Mouse (Mus musculus) liver, embryonic 13.5 days (tissue): ENCODE measurements around the gene 2010003K11Rik. TPM values are rescaled to one million over a fixed set of nuclear protein-coding genes. Genes with fewer than 3 reads are reported as not detected.
A peak's percentile ranks its signal among the peaks of the same experiment; 100 is the strongest.

Experiments
- ATAC-seq: fragments of 200-750 bp; cut with Nextera tagmentation; 2 replicates; pipeline ENCODE4 v1.8.0; 2017; ENCODE audit warnings: low read depth, mild to moderate bottlenecking, moderate number of reproducible peaks, moderate library complexity
- DNase-seq: peaks from one replicate; pipeline ENCODE4 v3.0.0; 2022
- H3K27ac ChIP-seq: fragments of 300-500 bp; sonication (generic); 2 replicates; pipeline ENCODE4 v1.5.1; 2015; ENCODE audit warnings: moderate library complexity, mild to moderate bottlenecking, inconsistent platforms
- H3K27me3 ChIP-seq: fragments of 300-500 bp; sonication (generic); 2 replicates; pipeline ENCODE4 v1.6.1; 2015; ENCODE audit warnings: mild to moderate bottlenecking, inconsistent platforms
- H3K36me3 ChIP-seq: fragments of 300-500 bp; sonication (generic); 2 replicates; pipeline ENCODE4 v1.6.1; 2015; ENCODE audit warnings: mild to moderate bottlenecking, inconsistent platforms
- H3K4me1 ChIP-seq: fragments of 300-500 bp; sonication (generic); replicated peaks from 2 replicates; pipeline ENCODE4 v1.6.1; 2015; ENCODE audit warnings: inconsistent platforms
- H3K4me2 ChIP-seq: fragments of 300-500 bp; sonication (generic); 2 replicates; pipeline ENCODE4 v1.6.1; 2015; ENCODE audit warnings: inconsistent platforms, mild to moderate bottlenecking, moderate library complexity
- H3K4me3 ChIP-seq: fragments of 300-500 bp; sonication (generic); replicated peaks from 2 replicates; pipeline ENCODE4 v1.5.1; 2015; ENCODE audit warnings: mild to moderate bottlenecking, inconsistent platforms
- H3K9ac ChIP-seq: fragments of 300-500 bp; sonication (generic); 2 replicates; pipeline ENCODE4 v1.6.1; 2015; ENCODE audit warnings: mild to moderate bottlenecking, inconsistent platforms
- H3K9me3 ChIP-seq: fragments of 300-500 bp; sonication (generic); replicated peaks from 2 replicates; pipeline ENCODE4 v1.6.1; 2016; ENCODE audit warnings: inconsistent platforms
- WGBS: fragments of 180-500 bp; shearing (Covaris S2); methylation state at CpG from one replicate; pipeline ENCODE4 v1.1.7; 2015; ENCODE audit not compliant: insufficient replicate concordance; 5-methylcytosine and 5-hydroxymethylcytosine counted together
- polyA plus RNA-seq: library from polyadenylated mRNA; unstranded; fragments of >200 nt; fragmentation: Nextera tagmentation; extraction: Ambion mirVana; gene quantifications from 2 replicates; pipeline ENCODE4 v1.2.1, GENCODE M21; 2015

2010003K11Rik gene
- polyA plus RNA-seq, 1 experiment from 2014 or later, result not detected

DNA sequence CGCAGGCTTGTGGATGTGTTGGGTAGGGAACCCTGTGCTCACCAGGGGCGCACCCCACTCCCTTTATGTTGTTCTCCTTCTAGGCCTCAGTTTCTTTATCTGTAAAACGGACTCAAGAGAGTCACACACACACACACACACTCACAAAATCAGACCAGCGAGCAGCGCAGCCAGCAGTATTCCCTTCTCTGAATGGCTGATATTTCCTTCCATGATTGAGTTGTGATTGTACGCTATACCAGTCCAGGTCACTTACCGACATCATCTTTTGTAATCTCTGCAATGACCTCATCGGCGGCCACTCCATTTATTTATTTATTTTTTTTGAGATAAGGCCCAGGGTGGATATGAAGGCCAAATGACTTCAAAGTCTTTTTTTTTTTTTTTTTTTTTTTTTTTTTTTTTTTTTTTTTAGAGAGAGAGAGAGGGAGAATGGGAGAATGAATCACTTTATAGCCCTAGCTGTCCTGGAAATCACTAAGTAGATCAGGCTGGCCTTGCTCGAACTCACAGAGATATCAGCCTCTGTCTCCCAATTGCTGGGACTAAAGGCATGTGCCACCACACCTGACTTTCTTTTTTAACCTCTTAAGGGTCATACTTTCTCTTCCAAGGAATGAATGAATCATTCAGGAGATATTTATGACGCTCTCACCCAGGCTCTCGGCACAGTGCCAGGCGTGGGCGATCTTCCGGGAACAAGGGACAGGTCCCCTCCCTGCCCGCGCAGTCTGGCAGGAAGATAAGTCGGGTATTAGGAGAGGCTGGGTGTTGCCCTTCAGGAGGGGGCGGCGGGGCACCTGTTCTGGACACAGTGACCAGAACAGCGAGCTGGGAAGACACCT, 20.8 kb downstream of the 2010003K11Rik start, which contains the start of gene Syt12:
Gene Syt12 (minus strand): TSS at position 103 of the 845 bp plus-strand sequence.
- DNase-seq (no peak), ATAC-seq (no peak; the same call in 1 of the 2 replicates)
- no peaks in the 10 kb centered on the region for H3K9me3 ChIP-seq
- H3K4me1 ChIP-seq, result peaks cover 12% of the 10 kb centered on the region
- peak within 1 kb of the TSS; percentile 43 for H3K9ac ChIP-seq
- H3K36me3 ChIP-seq, result no peaks in the 10 kb centered on the region
- peak within 1 kb of the TSS; percentile 66 for H3K4me2 ChIP-seq
- H3K4me3 ChIP-seq, result peak within 1 kb of the TSS; percentile 50
- H3K27me3 ChIP-seq, result peaks cover 74% of the 10 kb centered on the region
- H3K27ac ChIP-seq, result no peak within 1 kb of the TSS
- WGBS, result 20% methylated on average over 21 of the region's 21 CpGs

DNA sequence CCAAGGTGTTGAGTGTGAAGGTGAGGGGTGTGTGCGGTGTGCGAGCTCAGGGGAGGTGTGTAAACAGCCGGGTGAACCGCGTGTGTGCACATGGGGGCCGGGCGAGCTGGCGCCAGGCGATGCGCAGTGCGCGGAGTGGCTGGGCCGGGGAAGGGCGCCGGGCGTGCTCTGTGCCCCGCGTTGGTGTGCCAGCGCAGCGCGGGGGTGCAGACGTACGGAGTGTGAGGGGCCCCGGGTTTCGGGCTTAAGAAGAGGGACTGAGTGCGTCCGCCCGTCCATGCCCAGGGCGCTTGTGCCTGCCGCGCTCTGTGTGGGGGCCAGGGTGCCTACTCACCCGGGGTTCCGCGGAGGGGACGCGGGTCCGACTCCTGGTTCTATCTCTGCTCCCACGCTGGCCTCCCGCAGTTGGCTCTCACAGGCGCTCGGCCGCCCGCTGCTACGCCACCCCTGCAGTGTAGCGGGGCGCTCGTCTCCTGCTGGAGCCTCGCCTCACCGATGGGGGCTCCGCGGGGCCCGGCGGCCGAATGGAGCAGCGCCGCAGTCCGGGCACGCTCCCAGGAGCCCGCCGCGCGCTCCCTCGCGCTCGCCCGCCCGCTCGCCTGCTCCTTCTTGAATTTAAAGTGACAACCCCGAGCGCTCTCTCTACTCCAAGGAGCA, 21.7 kb downstream of the 2010003K11Rik start:
- peak overlapping the region; percentile 43 for H3K9ac ChIP-seq
- no peak for DNase-seq

DNA sequence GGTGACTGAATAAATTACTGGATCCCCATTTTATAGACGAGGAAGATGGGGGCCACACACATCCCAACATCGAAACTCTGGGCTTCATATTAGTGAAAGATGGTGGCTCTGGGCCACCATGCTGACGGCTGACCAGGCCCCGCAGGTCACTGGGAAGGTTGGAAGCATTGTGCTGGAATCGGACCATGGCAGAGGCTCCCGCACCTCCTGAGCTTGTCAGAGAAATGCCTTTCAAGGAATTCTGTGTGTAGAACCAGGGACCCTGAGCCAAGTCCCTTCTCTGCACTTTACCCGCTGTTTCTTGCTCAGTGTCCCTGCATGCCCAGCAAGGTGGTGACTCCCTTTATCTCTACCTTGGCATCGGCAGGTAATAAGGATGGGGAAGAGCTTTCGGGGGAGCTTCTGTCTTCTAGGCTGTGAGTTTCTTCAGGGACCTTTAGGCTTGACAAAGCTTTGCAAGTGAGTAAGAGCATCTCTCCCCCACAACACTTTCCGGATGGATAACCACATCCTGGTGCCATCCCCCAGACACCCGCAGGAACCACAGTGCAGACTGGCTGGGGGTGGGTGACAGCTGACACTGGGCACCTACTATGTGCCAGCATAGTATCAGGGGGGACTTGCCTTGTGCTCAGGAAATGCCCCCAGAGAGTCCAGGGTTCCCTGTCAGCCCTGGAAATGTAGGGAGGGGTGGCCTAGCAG, 23.0 kb downstream of the 2010003K11Rik start:
- H3K4me2 ChIP-seq, result no peak overlapping the region
- WGBS, result 51% methylated on average over 11 of the region's 11 CpGs

More for the DNA sequence above, 21.7 kb downstream of the 2010003K11Rik start:
- Histone ChIP-seq H3K4me2 (peak overlapping the region; percentile 66), H3K27me3 (peaks cover 82% of the 10 kb centered on the region), H3K4me1 (peaks cover 12% of the 10 kb centered on the region), H3K9me3 (no peaks in the 10 kb centered on the region), H3K27ac (no peak overlapping the region), H3K36me3 (no peaks in the 10 kb centered on the region), H3K4me3 (peak overlapping the region; percentile 50)
- ATAC-seq, result peak; percentile 44; the same call in 1 of the 2 replicates
- WGBS, result under 1% methylated on average over 70 of the region's 70 CpGs

DNA sequence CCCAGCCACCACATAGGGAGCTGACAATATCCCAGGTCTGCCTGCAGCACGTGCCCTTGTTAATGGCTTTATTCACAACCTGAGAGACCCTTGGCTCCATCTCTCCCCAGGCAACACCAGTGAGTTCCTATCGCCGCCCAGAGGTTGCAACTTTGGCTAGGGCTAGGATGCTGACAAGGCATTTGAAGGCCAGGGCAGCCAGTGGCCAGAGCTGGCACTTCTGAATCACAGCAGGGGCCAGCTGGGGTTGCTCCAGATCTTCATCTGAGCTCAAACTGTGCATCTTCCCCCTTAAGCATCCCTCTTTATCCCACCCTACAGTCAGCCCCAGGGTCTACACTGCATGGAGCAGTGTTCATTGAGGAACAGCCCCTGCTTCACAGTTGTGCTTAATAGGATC, 23.6 kb downstream of the 2010003K11Rik start:
- ATAC-seq, result no peak
- no peak overlapping the region for H3K4me3 ChIP-seq
- H3K27ac ChIP-seq, result no peak overlapping the region
- no peak overlapping the region for H3K9ac ChIP-seq
- peaks cover 74% of the 10 kb centered on the region for H3K27me3 ChIP-seq
- H3K9me3 ChIP-seq, result no peaks in the 10 kb centered on the region
- H3K36me3 ChIP-seq, result no peaks in the 10 kb centered on the region
- DNase-seq, result no peak
- peaks cover 12% of the 10 kb centered on the region for H3K4me1 ChIP-seq
- WGBS, result 36% methylated on average over 3 of the region's 3 CpGs
- no peak overlapping the region for H3K4me2 ChIP-seq

More for the DNA sequence above, 23.0 kb downstream of the 2010003K11Rik start:
- H3K27ac ChIP-seq, result no peak overlapping the region
- no peak overlapping the region for H3K4me3 ChIP-seq
- no peaks in the 10 kb centered on the region for H3K9me3 ChIP-seq
- no peak for ATAC-seq
- peaks cover 81% of the 10 kb centered on the region for H3K27me3 ChIP-seq
- H3K9ac ChIP-seq, result no peak overlapping the region
- peaks cover 12% of the 10 kb centered on the region for H3K4me1 ChIP-seq
- no peak for DNase-seq
- H3K36me3 ChIP-seq, result no peaks in the 10 kb centered on the region

DNA sequence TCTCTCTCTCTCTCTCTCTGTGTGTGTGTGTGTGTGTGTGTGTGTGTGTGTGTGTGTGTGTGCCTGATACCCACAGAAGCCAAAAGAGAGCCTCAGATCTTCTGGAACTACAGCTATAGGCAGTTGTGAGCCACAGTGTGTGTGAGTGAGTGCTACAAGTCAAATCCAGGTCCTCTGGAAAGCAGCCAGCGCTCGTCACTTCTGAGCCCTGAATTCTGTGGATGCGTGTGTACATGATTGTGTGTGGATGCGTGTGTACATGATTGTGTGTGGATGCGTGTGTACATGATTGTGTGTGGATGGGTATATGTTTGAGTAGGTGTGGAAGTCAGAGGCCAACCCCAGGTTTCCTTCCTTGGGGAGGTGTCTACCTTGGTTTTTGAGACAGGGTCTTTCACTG, 24.8 kb downstream of the 2010003K11Rik start:
- 77% methylated on average over 5 of the region's 5 CpGs for WGBS
- H3K9me3 ChIP-seq, result no peaks in the 10 kb centered on the region
- H3K36me3 ChIP-seq, result no peaks in the 10 kb centered on the region
- no peak overlapping the region for H3K4me3 ChIP-seq
- peaks cover 12% of the 10 kb centered on the region for H3K4me1 ChIP-seq
- DNase-seq, result no peak
- no peak overlapping the region for H3K27ac ChIP-seq
- peaks cover 71% of the 10 kb centered on the region for H3K27me3 ChIP-seq
- no peak for ATAC-seq
- H3K9ac ChIP-seq, result no peak overlapping the region
- no peak overlapping the region for H3K4me2 ChIP-seq

DNA sequence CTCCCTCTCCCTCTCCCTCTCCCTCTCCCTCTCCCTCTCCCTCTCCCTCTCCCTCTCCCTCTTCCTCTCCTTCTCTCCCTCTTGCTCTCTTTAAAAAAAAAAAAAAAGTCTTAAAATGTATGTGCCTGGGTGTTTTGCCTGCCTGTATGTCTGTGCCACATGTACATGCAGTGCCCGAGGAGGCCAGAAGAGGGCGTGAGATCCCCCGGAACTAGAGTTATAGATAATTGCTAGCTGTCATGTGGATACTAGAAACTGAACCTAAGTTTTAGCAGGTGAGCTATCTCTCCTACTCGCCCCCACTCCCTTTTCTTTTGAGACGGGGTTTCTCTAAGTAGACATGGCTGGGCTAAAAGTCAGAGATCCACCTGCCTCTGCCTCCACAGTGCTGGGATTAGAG, 30.0 kb downstream of the 2010003K11Rik start:
- Histone ChIP-seq H3K36me3 (no peaks in the 10 kb centered on the region), H3K4me3 (no peak overlapping the region), H3K27ac (no peak overlapping the region), H3K4me2 (no peak overlapping the region), H3K9ac (no peak overlapping the region), H3K4me1 (0 out of 2 replicates have a peak, but pooled peaks cover 8% of the 10 kb centered on the region), H3K9me3 (no peaks in the 10 kb centered on the region), H3K27me3 (peaks cover 22% of the 10 kb centered on the region; the same call in 1 of the 2 replicates)
- 20% methylated on average over 5 of the region's 5 CpGs for WGBS
- ATAC-seq, result no peak
- peak; percentile 22 for DNase-seq

DNA sequence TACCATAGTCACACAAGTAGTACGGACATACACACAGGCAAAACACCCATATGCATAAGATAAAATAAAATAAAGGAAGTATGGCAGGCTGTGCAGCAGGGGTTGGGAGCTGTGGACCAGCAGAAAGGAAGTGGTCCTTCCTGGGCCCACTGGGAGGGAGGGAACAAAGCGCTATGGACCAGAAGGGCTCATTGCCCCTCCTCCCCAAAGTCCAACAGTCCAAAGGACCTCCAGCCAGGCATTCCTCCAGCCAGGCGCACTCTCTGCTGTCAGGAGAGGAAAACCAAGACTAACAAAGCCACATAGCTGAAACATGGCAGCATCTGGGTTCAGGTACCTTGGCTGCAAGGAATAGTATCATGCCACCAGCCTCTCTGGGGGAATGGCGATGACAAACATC, 33.7 kb downstream of the 2010003K11Rik start:
- H3K27ac ChIP-seq, result no peak overlapping the region
- H3K4me2 ChIP-seq, result no peak overlapping the region
- H3K27me3 ChIP-seq, result peaks cover 6% of the 10 kb centered on the region; the same call in 1 of the 2 replicates
- ATAC-seq, result no peak
- H3K4me1 ChIP-seq, result 0 out of 2 replicates have a peak, but pooled peaks cover 11% of the 10 kb centered on the region
- no peaks in the 10 kb centered on the region for H3K36me3 ChIP-seq
- 54% methylated on average over 4 of the region's 4 CpGs for WGBS
- H3K9me3 ChIP-seq, result no peaks in the 10 kb centered on the region
- no peak for DNase-seq
- no peak overlapping the region for H3K4me3 ChIP-seq
- H3K9ac ChIP-seq, result no peak overlapping the region

DNA sequence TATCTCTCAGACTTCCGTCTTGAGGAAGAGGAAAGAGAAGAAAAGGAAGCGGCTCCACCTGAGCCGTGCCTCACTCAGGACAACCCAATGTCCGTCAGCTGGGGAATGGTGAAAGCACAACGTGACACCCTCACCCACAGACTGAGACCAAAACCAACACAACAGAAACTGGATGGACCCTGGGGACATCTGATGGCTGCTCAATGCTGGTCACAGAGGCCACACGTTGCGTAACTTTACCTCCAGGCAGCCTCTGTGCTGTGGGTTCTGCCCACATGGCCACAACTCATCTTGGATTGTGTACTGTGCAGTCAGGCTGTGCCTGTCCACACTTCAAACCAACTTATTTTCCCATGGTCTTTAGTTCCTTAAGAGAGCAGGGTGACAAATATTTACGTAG, 36.4 kb downstream of the 2010003K11Rik start:
- H3K9ac ChIP-seq, result no peak overlapping the region
- DNase-seq (no peak), ATAC-seq (peak; percentile 68)
- H3K4me3 ChIP-seq, result no peak overlapping the region
- 0 out of 2 replicates have a peak overlapping the region, but pooled peaks have one; percentile 34 for H3K27ac ChIP-seq
- no peak overlapping the region for H3K4me2 ChIP-seq
- WGBS, result 29% methylated on average over 8 of the region's 8 CpGs
- no peaks in the 10 kb centered on the region for H3K27me3 ChIP-seq
- H3K9me3 ChIP-seq, result no peaks in the 10 kb centered on the region
- H3K36me3 ChIP-seq, result no peaks in the 10 kb centered on the region
- H3K4me1 ChIP-seq, result 0 out of 2 replicates have a peak, but pooled peaks cover 11% of the 10 kb centered on the region

DNA sequence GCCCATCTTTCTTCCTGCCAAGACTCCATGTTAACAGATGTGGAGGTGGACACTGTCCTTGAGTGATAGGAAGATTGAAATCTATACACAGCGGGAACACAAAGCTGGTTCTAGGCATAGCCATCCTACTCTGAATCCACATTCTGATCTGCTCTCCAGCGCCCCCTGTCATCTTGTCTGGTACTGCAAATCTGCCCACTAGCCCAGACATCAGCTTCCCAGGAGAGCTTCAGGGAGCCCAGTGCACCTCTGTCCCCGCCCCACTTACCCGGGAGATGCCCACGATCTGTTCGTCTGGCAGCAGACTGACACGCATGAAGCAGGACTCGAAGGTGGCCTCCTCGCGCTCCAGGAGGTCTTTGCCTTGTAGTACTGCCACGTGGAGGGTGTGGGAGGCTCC, 42.2 kb downstream of the 2010003K11Rik start:
- Histone ChIP-seq H3K27ac (no peak overlapping the region), H3K9me3 (no peaks in the 10 kb centered on the region), H3K9ac (no peak overlapping the region), H3K4me1 (0 out of 2 replicates have a peak, but pooled peaks cover 4% of the 10 kb centered on the region), H3K4me2 (no peak overlapping the region), H3K36me3 (no peaks in the 10 kb centered on the region), H3K27me3 (peaks cover 4% of the 10 kb centered on the region; the same call in 1 of the 2 replicates), H3K4me3 (no peak overlapping the region)
- no peak for ATAC-seq
- peak; percentile 41 for DNase-seq
- WGBS, result 7% methylated on average over 11 of the region's 11 CpGs

DNA sequence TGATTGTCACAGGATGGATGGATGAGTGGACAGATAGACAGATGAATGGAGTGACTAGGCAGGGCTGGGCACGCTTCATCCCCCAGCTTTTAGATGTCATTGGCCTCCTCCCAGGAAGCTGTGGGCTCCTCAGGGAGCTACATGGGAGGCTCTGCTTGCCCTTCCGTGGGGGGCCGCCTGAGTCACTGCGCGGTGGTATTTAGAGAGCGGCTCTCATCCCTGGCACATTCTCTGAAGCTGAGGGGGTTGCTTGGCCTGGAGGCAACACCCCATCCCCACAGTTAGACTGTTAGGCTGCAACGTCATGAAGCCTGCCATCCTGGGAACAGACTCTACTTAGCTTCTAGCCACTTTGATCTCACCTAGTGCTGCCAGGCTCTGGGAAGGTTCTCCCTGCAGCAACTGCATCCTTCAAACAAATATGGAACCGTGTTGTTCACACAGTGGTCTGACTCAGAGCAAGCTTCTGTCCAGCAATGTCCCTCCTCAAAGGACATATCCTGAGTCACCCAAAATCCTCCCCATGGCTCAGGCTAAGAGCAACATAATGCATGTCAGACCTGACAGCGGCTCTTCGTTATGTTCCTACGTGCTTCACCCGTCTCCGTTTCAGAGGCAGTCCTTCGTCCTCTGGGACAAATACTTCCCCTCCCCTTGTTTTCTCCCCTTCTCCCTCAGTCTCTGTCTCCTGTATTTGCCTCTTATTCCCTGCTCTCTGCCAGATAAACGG, 43.1 kb downstream of the 2010003K11Rik start:
- Histone ChIP-seq H3K9ac (no peak overlapping the region), H3K9me3 (no peaks in the 10 kb centered on the region), H3K4me1 (0 out of 2 replicates have a peak, but pooled peaks cover 4% of the 10 kb centered on the region), H3K27me3 (peaks cover 4% of the 10 kb centered on the region; the same call in 1 of the 2 replicates), H3K4me3 (no peak overlapping the region), H3K27ac (no peak overlapping the region), H3K4me2 (no peak overlapping the region), H3K36me3 (no peaks in the 10 kb centered on the region)
- ATAC-seq, result no peak
- DNase-seq, result no peak
- 71% methylated on average over 15 of the region's 15 CpGs for WGBS
